Mouse (Mus musculus) forebrain, embryonic 15.5 days (tissue): Measurements from ENCODE around the gene Polr2j. TPM values are rescaled to one million over a fixed set of nuclear protein-coding genes. Genes with fewer than 3 reads are reported as not detected.
A peak's percentile ranks its signal among the peaks of the same experiment; 100 is the strongest.

ENCODE experiments used
- ATAC-seq: fragments of 200-750 bp; cut with Nextera tagmentation; replicated peaks from 2 replicates; pipeline ENCODE4 v1.8.0; 2017; ENCODE audit warnings: mild to moderate bottlenecking, moderate TSS enrichment, moderate library complexity
- H3K27ac ChIP-seq: fragments of 300-500 bp; sonication (generic); replicated peaks from 2 replicates; pipeline ENCODE4 v1.5.1; 2015; ENCODE audit warnings: mild to moderate bottlenecking, inconsistent platforms
- H3K27me3 ChIP-seq: fragments of 300-500 bp; sonication (generic); 2 replicates; pipeline ENCODE4 v1.6.1; 2015; ENCODE audit warnings: inconsistent platforms
- H3K36me3 ChIP-seq: fragments of 300-500 bp; sonication (generic); 2 replicates; pipeline ENCODE4 v1.6.1; 2015; ENCODE audit warnings: mild to moderate bottlenecking, inconsistent platforms
- H3K4me1 ChIP-seq: fragments of 300-500 bp; sonication (generic); 2 replicates; pipeline ENCODE4 v1.6.1; 2015; ENCODE audit warnings: inconsistent platforms
- H3K4me2 ChIP-seq: fragments of 300-500 bp; sonication (generic); replicated peaks from 2 replicates; pipeline ENCODE4 v1.6.1; 2015; ENCODE audit warnings: mild to moderate bottlenecking, inconsistent platforms
- H3K4me3 ChIP-seq: fragments of 300-500 bp; sonication (generic); 2 replicates; pipeline ENCODE4 v1.5.1; 2015; ENCODE audit warnings: mild to moderate bottlenecking, inconsistent platforms
- H3K9ac ChIP-seq: fragments of 300-500 bp; sonication (generic); replicated peaks from 2 replicates; pipeline ENCODE4 v1.6.1; 2015; ENCODE audit warnings: mild to moderate bottlenecking, inconsistent platforms
- H3K9me3 ChIP-seq: fragments of 300-500 bp; sonication (generic); 2 replicates; pipeline ENCODE4 v1.6.1; 2016; ENCODE audit warnings: inconsistent platforms
- WGBS: fragments of 180-500 bp; shearing (Covaris S2); methylation state at CpG from one replicate; pipeline ENCODE4 v1.1.7; 2015; ENCODE audit warnings: mixed read lengths; 5-methylcytosine and 5-hydroxymethylcytosine counted together
- polyA plus RNA-seq: library from polyadenylated mRNA; unstranded; fragments of >200 nt; fragmentation: Nextera tagmentation; extraction: Ambion mirVana; gene quantifications from 2 replicates; pipeline ENCODE4 v1.2.1, GENCODE M21; 2015

Polr2j gene
- polyA plus RNA-seq, result 230 and 234 TPM in 2 replicates

DNA sequence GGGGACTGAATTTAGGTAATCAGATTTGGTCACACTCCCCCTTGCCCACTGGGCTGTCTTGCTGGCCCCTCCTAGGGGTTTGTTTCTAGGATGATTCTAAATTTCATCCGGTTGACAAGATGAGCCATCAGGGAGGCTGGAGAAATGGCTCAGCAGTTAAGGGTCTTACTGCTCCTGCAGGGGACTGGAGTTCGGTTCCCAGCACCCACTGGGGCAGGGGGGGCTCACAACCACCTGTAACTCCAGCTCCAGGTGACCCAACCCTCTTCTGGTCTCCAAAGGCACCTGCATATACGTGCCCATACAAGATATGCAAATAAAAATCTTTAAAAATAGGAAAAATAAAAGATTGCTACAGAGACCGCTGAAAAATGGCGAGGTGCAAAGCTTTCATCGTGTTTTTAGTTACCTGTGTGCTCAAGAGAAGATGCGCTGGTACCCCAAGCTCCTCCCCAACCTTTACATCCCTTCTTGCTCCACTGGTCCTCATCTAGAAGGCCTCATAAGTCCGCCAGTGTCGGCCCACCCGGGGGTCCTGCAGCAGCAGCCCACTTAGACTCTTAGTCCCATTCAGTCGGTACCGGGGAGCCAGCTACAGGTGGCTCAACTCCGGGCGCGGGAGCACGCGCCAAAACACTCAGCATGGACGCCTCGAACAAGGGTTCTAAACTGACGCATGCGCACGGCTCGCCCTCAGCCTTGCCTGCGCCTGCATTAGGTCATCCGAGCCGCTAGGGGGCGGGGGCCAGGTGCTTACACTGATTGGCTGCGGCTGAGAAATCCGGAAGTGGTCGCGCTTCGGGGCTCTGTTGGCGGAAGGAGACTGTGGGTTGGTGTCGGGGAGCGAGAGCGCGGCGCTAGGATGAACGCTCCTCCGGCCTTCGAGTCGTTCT is at the start of gene Polr2j:
Polr2j (plus strand) TSS at position 741 of the 893 bp plus-strand sequence.
- 3% methylated on average over 42 of the region's 42 CpGs for WGBS
- no peaks in the 10 kb centered on the region for H3K9me3 ChIP-seq
- peaks cover 26% of the 10 kb centered on the region for H3K4me1 ChIP-seq
- H3K27ac ChIP-seq, result peak within 1 kb of the TSS; percentile 79
- peak; percentile 97 for ATAC-seq
- H3K4me3 ChIP-seq, result peak within 1 kb of the TSS; percentile 84
- peak within 1 kb of the TSS; percentile 85 for H3K4me2 ChIP-seq
- H3K27me3 ChIP-seq, result no peaks in the 10 kb centered on the region
- peak within 1 kb of the TSS; percentile 83 for H3K9ac ChIP-seq
- peaks cover 14% of the 10 kb centered on the region for H3K36me3 ChIP-seq

DNA sequence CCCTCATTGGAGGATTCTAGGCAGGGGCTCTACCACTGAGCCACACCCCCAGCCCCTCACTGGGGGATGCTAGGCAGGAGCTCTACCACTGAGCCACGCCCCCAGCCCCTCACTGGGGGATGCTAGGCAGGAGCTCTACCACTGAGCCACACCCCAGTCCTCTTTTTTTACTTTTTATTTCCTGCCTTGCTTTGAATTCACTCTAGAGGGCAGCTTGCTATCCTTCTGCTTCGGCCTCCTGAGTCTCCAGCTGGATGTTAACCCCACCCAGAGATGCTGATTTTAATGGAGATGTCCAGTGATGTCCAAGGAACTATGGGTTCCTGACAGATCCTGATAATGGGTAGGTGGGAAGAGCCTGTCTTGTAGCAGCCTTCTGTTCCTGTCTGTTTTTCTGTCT is 47.0 kb upstream of the Polr2j start:
- no peak overlapping the region for H3K9ac ChIP-seq
- no peaks in the 10 kb centered on the region for H3K36me3 ChIP-seq
- no peaks in the 10 kb centered on the region for H3K9me3 ChIP-seq
- no peak overlapping the region for H3K27ac ChIP-seq
- 65% methylated on average over 2 of the region's 2 CpGs for WGBS
- H3K4me3 ChIP-seq, result no peak overlapping the region
- no peaks in the 10 kb centered on the region for H3K27me3 ChIP-seq
- no peak overlapping the region for H3K4me2 ChIP-seq
- no peaks in the 10 kb centered on the region for H3K4me1 ChIP-seq
- ATAC-seq, result no peak

GRCm38 (mm10) chr5:136073051-136073450 is 43.4 kb upstream of the Polr2j start:
- no peak overlapping the region for H3K9ac ChIP-seq
- no peak for ATAC-seq
- H3K36me3 ChIP-seq, result no peaks in the 10 kb centered on the region
- WGBS, result 45% methylated on average over 6 of the region's 6 CpGs
- no peak overlapping the region for H3K27ac ChIP-seq
- H3K4me3 ChIP-seq, result no peak overlapping the region
- H3K27me3 ChIP-seq, result no peaks in the 10 kb centered on the region
- peaks cover 6% of the 10 kb centered on the region; the same call in 1 of the 2 replicates for H3K4me1 ChIP-seq
- H3K4me2 ChIP-seq, result no peak overlapping the region
- H3K9me3 ChIP-seq, result no peaks in the 10 kb centered on the region

DNA sequence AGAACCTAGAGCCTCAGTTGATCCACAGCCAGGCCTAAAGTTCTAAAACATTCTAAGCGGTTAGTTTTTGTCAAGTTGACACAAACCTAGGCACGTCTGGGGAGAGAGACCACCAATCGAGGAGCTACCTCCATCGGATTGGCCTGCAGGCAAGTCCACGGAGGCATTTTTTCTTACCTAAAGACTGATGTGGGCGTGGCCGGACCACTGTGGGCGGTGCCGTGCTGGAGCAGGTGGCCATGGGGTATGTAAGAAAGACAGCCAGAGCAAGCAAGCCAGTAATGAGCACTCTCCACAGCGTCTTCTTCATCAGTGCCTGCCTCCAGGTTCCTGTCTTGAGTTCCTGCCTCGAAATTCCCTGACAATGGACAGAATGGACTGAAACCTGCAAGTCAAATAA is 42.9 kb upstream of the Polr2j start:
- no peak overlapping the region for H3K9ac ChIP-seq
- no peaks in the 10 kb centered on the region for H3K27me3 ChIP-seq
- no peak overlapping the region for H3K4me3 ChIP-seq
- no peak for ATAC-seq
- no peaks in the 10 kb centered on the region for H3K9me3 ChIP-seq
- H3K36me3 ChIP-seq, result no peaks in the 10 kb centered on the region
- WGBS, result 67% methylated on average over 11 of the region's 11 CpGs
- H3K4me2 ChIP-seq, result no peak overlapping the region
- no peak overlapping the region for H3K27ac ChIP-seq
- H3K4me1 ChIP-seq, result peaks cover 6% of the 10 kb centered on the region; the same call in 1 of the 2 replicates

DNA sequence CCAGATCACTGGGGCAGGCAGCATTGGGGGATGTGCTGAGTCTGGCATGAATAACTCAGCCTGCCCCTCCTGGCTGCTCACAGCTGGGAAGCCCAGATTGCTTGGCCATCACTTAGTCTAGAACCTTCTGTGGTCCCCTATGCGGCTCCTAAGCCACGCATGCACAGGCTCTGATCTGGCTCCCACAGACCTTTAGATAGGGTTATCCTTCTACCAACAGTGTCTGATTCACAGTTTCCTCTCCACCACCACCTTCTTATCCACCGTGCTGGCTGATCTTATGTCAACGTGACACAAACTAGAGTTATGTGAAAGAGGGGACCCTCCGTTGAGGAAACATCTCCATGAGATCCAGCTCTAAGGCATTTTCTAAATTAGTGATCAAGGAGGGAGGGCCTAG is 41.4 kb upstream of the Polr2j start:
- Histone ChIP-seq H3K4me1 (peaks cover 6% of the 10 kb centered on the region; the same call in 1 of the 2 replicates), H3K4me2 (no peak overlapping the region), H3K4me3 (no peak overlapping the region), H3K27me3 (no peaks in the 10 kb centered on the region), H3K9ac (no peak overlapping the region), H3K36me3 (no peaks in the 10 kb centered on the region), H3K9me3 (no peaks in the 10 kb centered on the region), H3K27ac (no peak overlapping the region)
- no peak for ATAC-seq
- 94% methylated on average over 5 of the region's 5 CpGs for WGBS

GRCm38 (mm10) chr5:136076284-136076683 is 40.1 kb upstream of the Polr2j start:
- H3K4me3 ChIP-seq, result no peak overlapping the region
- H3K27me3 ChIP-seq, result no peaks in the 10 kb centered on the region
- H3K4me1 ChIP-seq, result peaks cover 6% of the 10 kb centered on the region; the same call in 1 of the 2 replicates
- no peaks in the 10 kb centered on the region for H3K9me3 ChIP-seq
- peak overlapping the region; percentile 47; the same call in 1 of the 2 replicates for H3K27ac ChIP-seq
- no peaks in the 10 kb centered on the region for H3K36me3 ChIP-seq
- H3K4me2 ChIP-seq, result no peak overlapping the region
- H3K9ac ChIP-seq, result no peak overlapping the region
- WGBS, result 26% methylated on average over 7 of the region's 7 CpGs
- ATAC-seq, result no peak; the same call in 1 of the 2 replicates

- Histone ChIP-seq H3K4me2 (no peak overlapping the region), H3K27me3 (no peaks in the 10 kb centered on the region), H3K4me3 (no peak overlapping the region), H3K36me3 (no peaks in the 10 kb centered on the region), H3K4me1 (peaks cover 6% of the 10 kb centered on the region; the same call in 1 of the 2 replicates), H3K9me3 (no peaks in the 10 kb centered on the region), H3K9ac (no peak overlapping the region), H3K27ac (0 out of 2 replicates have a peak overlapping the region, but pooled peaks have one; percentile 6)
- no peak for ATAC-seq
- 83% methylated on average over 9 of the region's 9 CpGs for WGBS
Measured at GRCm38 (mm10) chr5:136077001-136077550, 39.4 kb upstream of the Polr2j start.

DNA sequence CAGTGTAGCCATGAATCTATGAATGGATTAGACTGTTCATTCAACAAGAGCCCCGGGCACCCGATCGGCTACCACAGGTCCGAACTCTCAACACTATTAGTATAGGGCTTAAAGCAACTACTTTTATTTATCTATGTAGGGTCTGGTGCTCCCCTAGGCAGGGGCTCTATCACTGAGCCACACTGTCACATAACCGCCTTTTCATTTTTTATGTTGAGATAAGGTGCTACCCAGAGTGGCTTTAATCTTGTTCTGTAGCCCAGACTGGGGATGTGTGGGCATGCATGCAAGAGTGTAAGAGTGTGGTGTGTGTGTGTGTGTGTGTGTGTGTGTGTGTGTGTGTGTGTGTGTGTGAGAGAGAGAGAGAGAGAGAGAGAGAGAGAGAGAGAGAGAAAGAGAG is 38.3 kb upstream of the Polr2j start:
- Histone ChIP-seq H3K36me3 (no peaks in the 10 kb centered on the region), H3K27me3 (no peaks in the 10 kb centered on the region), H3K27ac (no peak overlapping the region), H3K4me1 (peaks cover 6% of the 10 kb centered on the region; the same call in 1 of the 2 replicates), H3K4me3 (no peak overlapping the region), H3K9ac (no peak overlapping the region), H3K9me3 (no peaks in the 10 kb centered on the region), H3K4me2 (no peak overlapping the region)
- WGBS, result 93% methylated on average over 5 of the region's 5 CpGs
- no peak for ATAC-seq

DNA sequence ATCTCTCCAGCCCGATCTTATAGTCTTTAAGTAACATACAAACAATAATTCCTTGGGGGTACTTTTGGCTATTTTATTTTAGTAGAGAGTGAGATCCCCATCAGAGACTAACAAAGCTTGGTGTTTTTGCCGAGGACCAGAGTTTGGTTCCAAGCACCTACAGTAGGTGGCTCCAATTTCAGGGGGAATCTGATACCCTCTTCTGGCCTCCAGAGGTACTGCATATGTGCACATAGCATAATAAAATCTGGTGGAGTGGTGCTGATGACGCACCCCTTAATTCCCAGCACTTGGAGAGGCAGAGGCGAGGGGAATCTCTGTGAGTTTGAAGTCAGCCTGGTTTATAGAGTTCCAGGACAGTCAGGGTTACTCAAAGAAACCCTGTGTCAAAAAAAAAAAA is 34.1 kb upstream of the Polr2j start:
- 77% methylated on average over 4 of the region's 4 CpGs for WGBS
- Histone ChIP-seq H3K9me3 (no peaks in the 10 kb centered on the region), H3K4me3 (no peak overlapping the region)

DNA sequence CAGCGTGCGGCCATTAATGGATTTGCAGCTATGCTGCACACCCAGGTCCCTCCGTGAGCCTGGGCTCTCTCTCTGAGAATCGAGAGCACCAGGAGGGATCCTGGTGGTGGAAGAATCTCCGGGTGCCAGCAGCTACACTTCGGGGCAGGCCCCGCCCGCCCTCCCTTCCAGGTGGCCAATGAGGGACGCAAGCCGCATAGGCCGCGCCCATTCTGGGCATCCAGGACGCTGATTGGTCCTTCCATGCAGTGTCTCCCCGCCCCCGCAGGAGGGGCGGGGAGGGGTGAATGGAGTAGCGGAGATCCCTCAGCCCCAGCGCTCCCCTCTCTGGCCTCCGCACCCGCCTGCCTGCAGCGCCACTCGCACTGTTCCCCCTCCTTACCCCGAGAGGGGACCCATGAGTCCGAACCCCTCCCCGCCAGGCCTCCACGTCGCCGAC is 32.7 kb upstream of the Polr2j start, which contains the start of gene Rasa4:
Rasa4 (plus strand) TSS at position 248 of the 439 bp plus-strand sequence.
- Histone ChIP-seq H3K27me3 (0 out of 2 replicates have a peak, but pooled peaks cover 9% of the 10 kb centered on the region), H3K4me1 (peaks cover 21% of the 10 kb centered on the region), H3K4me2 (peak within 1 kb of the TSS; percentile 96), H3K36me3 (no peaks in the 10 kb centered on the region), H3K27ac (no peak within 1 kb of the TSS), H3K9me3 (no peaks in the 10 kb centered on the region), H3K9ac (peak within 1 kb of the TSS; percentile 62), H3K4me3 (peak within 1 kb of the TSS; percentile 60)
- peak; percentile 97 for ATAC-seq
- 0% methylated on average over 21 of the region's 28 CpGs for WGBS

More for the DNA sequence above, 34.1 kb upstream of the Polr2j start:
- Histone ChIP-seq H3K36me3 (no peaks in the 10 kb centered on the region), H3K9ac (no peak overlapping the region), H3K27me3 (0 out of 2 replicates have a peak, but pooled peaks cover 9% of the 10 kb centered on the region), H3K27ac (no peak overlapping the region), H3K4me2 (no peak overlapping the region), H3K4me1 (peaks cover 21% of the 10 kb centered on the region)
- no peak for ATAC-seq

GRCm38 (mm10) chr5:136084144-136084881 is 32.1 kb upstream of the Polr2j start:
- 0 out of 2 replicates have a peak, but pooled peaks cover 9% of the 10 kb centered on the region for H3K27me3 ChIP-seq
- no peaks in the 10 kb centered on the region for H3K36me3 ChIP-seq
- H3K4me3 ChIP-seq, result peak overlapping the region; percentile 60
- WGBS, result 4% methylated on average over 23 of the region's 23 CpGs
- no peak overlapping the region for H3K27ac ChIP-seq
- peaks cover 21% of the 10 kb centered on the region for H3K4me1 ChIP-seq
- H3K9ac ChIP-seq, result peak overlapping the region; percentile 62
- peak overlapping the region; percentile 96 for H3K4me2 ChIP-seq
- no peak; the same call in none of the 2 replicates for ATAC-seq
- no peaks in the 10 kb centered on the region for H3K9me3 ChIP-seq
